Mouse (Mus musculus) MEL (cell line): ENCODE results near the gene Pecam1. TPM values are rescaled to one million over a fixed set of nuclear protein-coding genes. Genes with fewer than 3 reads are reported as not detected.
A peak's percentile ranks its signal among the peaks of the same experiment; 100 is the strongest.

ENCODE experiments used
- DNase-seq: peaks from one replicate; pipeline ENCODE4 v3.0.0; 2011; ENCODE audit warnings: low read depth, low spot score
- H3K27ac ChIP-seq: 2 replicates; pipeline ENCODE4 v1.5.1; 2012; ENCODE audit warnings: low read depth, mild to moderate bottlenecking, control low read depth, low read length, moderate library complexity; ENCODE audit not compliant: control insufficient read depth
- H3K27me3 ChIP-seq, 2 experiments: fragments of 150-350 bp in 1 of 2; sonication (generic) in 1 of 2; 2 replicates each; pipeline ENCODE4 v1.6.1; 2012; ENCODE audit warnings: low read length in 2 of 2, mild to moderate bottlenecking in 2 of 2, improper control_type of control experiment in 1 of 2, moderate library complexity in 1 of 2; ENCODE audit not compliant: insufficient read depth in 2 of 2, control insufficient read depth in 1 of 2
- H3K36me3 ChIP-seq, 2 experiments: 2 replicates each; pipeline ENCODE4 v1.6.1; 2012 to 2014; ENCODE audit warnings: low read length in 2 of 2, improper control_type of control experiment in 1 of 2, inconsistent platforms in 1 of 2, mild to moderate bottlenecking in 1 of 2; ENCODE audit not compliant: insufficient read depth in 2 of 2, control insufficient read depth in 1 of 2
- H3K4me1 ChIP-seq, 2 experiments: fragments of 150-350 bp in 1 of 2; sonication (generic) in 1 of 2; 2 replicates each; pipeline ENCODE4 v1.6.1; 2012; ENCODE audit warnings: low read length in 2 of 2, improper control_type of control experiment in 1 of 2, mild to moderate bottlenecking in 1 of 2; ENCODE audit not compliant: insufficient read depth in 2 of 2, control insufficient read depth in 1 of 2
- H3K4me3 ChIP-seq, 2 experiments: fragments of 150-350 bp in 1 of 2; sonication (generic) in 1 of 2; 2 replicates each; pipeline ENCODE4 v1.5.1; 2012; ENCODE audit warnings: low read depth in 2 of 2, low read length in 2 of 2, mild to moderate bottlenecking in 2 of 2, moderate library complexity in 2 of 2, control low read depth in 1 of 2, improper control_type of control experiment in 1 of 2; ENCODE audit not compliant: control insufficient read depth in 1 of 2, insufficient read depth in 1 of 2
- H3K79me2 ChIP-seq: 2 replicates; pipeline ENCODE4 v1.6.1; 2012; ENCODE audit warnings: mild to moderate bottlenecking, low read length, moderate library complexity; ENCODE audit not compliant: control insufficient read depth, poor library complexity, insufficient read depth
- H3K9ac ChIP-seq: 2 replicates; pipeline ENCODE4 v1.6.1; 2012; ENCODE audit warnings: low read depth, mild to moderate bottlenecking, control low read depth, low read length, moderate library complexity; ENCODE audit not compliant: control insufficient read depth, poor library complexity, severe bottlenecking
- H3K9me3 ChIP-seq: fragments of 150-350 bp; sonication (generic); replicated peaks from 2 replicates; pipeline ENCODE4 v1.6.1; 2012; ENCODE audit warnings: mild to moderate bottlenecking, low read length, improper control_type of control experiment, moderate library complexity; ENCODE audit not compliant: insufficient read depth
- BHLHE40 ChIP-seq: IDR thresholded peaks from 2 replicates; pipeline ENCODE4 v1.6.1; 2012; ENCODE audit warnings: low read depth, mild to moderate bottlenecking, inconsistent platforms, low read length, improper control_type of control experiment, borderline replicate concordance
- CHD1 ChIP-seq: IDR thresholded peaks from 2 replicates; pipeline ENCODE4 v1.6.1; 2012; ENCODE audit warnings: low read depth, mild to moderate bottlenecking, inconsistent platforms, low read length, improper control_type of control experiment
- CHD2 ChIP-seq: IDR thresholded peaks from 2 replicates; pipeline ENCODE4 v1.6.1; 2011; ENCODE audit warnings: low read length, improper control_type of control experiment
- E2F4 ChIP-seq: IDR thresholded peaks from 2 replicates; pipeline ENCODE4 v1.6.1; 2011; ENCODE audit warnings: low read depth, low read length, improper control_type of control experiment, borderline replicate concordance
- ELF1 ChIP-seq: IDR thresholded peaks from 2 replicates; pipeline ENCODE4 v1.6.1; 2014; ENCODE audit warnings: low read depth, mild to moderate bottlenecking, inconsistent platforms, low read length, improper control_type of control experiment, moderate library complexity
- EP300 ChIP-seq, 2 experiments: IDR thresholded peaks; 2 replicates each; pipeline ENCODE4 v1.6.1; 2011; ENCODE audit warnings: improper control_type of control experiment in 2 of 2, low read length in 2 of 2, low read depth in 1 of 2, mild to moderate bottlenecking in 1 of 2
- ETS1 ChIP-seq: IDR thresholded peaks from 2 replicates; pipeline ENCODE4 v1.6.1; 2012; ENCODE audit warnings: low read depth, mild to moderate bottlenecking, inconsistent platforms, low read length, improper control_type of control experiment, moderate library complexity
- GABPA ChIP-seq: IDR thresholded peaks from 2 replicates; pipeline ENCODE4 v1.6.1; 2012; ENCODE audit warnings: low read depth, mild to moderate bottlenecking, inconsistent platforms, low read length, improper control_type of control experiment, moderate library complexity
- GATA1 ChIP-seq: IDR thresholded peaks from 2 replicates; pipeline ENCODE4 v1.6.1; 2011; ENCODE audit warnings: low read depth, low read length, improper control_type of control experiment
- HCFC1 ChIP-seq: IDR thresholded peaks from 2 replicates; pipeline ENCODE4 v1.6.1; 2012; ENCODE audit warnings: low read depth, mild to moderate bottlenecking, inconsistent platforms, low read length, improper control_type of control experiment, moderate library complexity
- JUND ChIP-seq: IDR thresholded peaks from 2 replicates; pipeline ENCODE4 v1.6.1; 2011; ENCODE audit warnings: low read depth, mild to moderate bottlenecking, improper control_type of control experiment, low read length
- MAX ChIP-seq: IDR thresholded peaks from 2 replicates; pipeline ENCODE4 v1.6.1; 2011; ENCODE audit warnings: low read length, improper control_type of control experiment
- MAZ ChIP-seq: IDR thresholded peaks from 2 replicates; pipeline ENCODE4 v1.6.1; 2012; ENCODE audit warnings: low read depth, mild to moderate bottlenecking, inconsistent platforms, low read length, improper control_type of control experiment
- MEF2A ChIP-seq: IDR thresholded peaks from 2 replicates; pipeline ENCODE4 v1.6.1; 2014; ENCODE audit warnings: low read depth, mild to moderate bottlenecking, inconsistent platforms, low read length, improper control_type of control experiment; ENCODE audit not compliant: poor library complexity, insufficient replicate concordance, severe bottlenecking; ENCODE audit errors: extremely low read depth
- MXI1 ChIP-seq: IDR thresholded peaks from 2 replicates; pipeline ENCODE4 v1.6.1; 2011; ENCODE audit warnings: mild to moderate bottlenecking, low read depth, low read length, improper control_type of control experiment
- MYC ChIP-seq: IDR thresholded peaks from 2 replicates; pipeline ENCODE4 v1.6.1; 2011; ENCODE audit warnings: low read depth, mild to moderate bottlenecking, low read length, improper control_type of control experiment, moderate library complexity
- NELFE ChIP-seq: IDR thresholded peaks from 2 replicates; pipeline ENCODE4 v1.6.1; 2011; ENCODE audit warnings: low read depth, low read length, improper control_type of control experiment
- POLR2AphosphoS2 ChIP-seq: IDR thresholded peaks from 2 replicates; pipeline ENCODE4 v1.6.1; 2011; ENCODE audit warnings: low read length, improper control_type of control experiment
- POLR2AphosphoS5 ChIP-seq: IDR thresholded peaks from 2 replicates; pipeline ENCODE4 v1.6.1; 2012; ENCODE audit warnings: low read depth, borderline replicate concordance, mild to moderate bottlenecking, inconsistent platforms, low read length, moderate library complexity, mixed read lengths
- RCOR1 ChIP-seq: IDR thresholded peaks from 2 replicates; pipeline ENCODE4 v1.6.1; 2012; ENCODE audit warnings: low read depth, mild to moderate bottlenecking, inconsistent platforms, low read length, improper control_type of control experiment
- SIN3A ChIP-seq: IDR thresholded peaks from 2 replicates; pipeline ENCODE4 v1.6.1; 2012; ENCODE audit warnings: low read length, improper control_type of control experiment, inconsistent platforms
- SMC3 ChIP-seq: IDR thresholded peaks from 2 replicates; pipeline ENCODE4 v1.6.1; 2011; ENCODE audit warnings: low read depth, low read length, improper control_type of control experiment
- TAL1 ChIP-seq: IDR thresholded peaks from 2 replicates; pipeline ENCODE4 v1.6.1; 2012; ENCODE audit warnings: mild to moderate bottlenecking, inconsistent platforms, low read length, moderate library complexity, mixed read lengths
- TBP ChIP-seq: IDR thresholded peaks from 2 replicates; pipeline ENCODE4 v1.8.0; 2011; ENCODE audit warnings: low read depth, low read length, improper control_type of control experiment
- TCF12 ChIP-seq: IDR thresholded peaks from 2 replicates; pipeline ENCODE4 v1.6.1; 2014; ENCODE audit warnings: low read depth, mild to moderate bottlenecking, inconsistent platforms, low read length, improper control_type of control experiment, moderate library complexity
- USF1 ChIP-seq: IDR thresholded peaks from 2 replicates; pipeline ENCODE4 v1.6.1; 2014; ENCODE audit warnings: low read depth, mild to moderate bottlenecking, inconsistent platforms, low read length, improper control_type of control experiment, moderate library complexity
- ZC3H11A ChIP-seq: IDR thresholded peaks from 2 replicates; pipeline ENCODE4 v1.6.1; 2012; ENCODE audit warnings: low read depth, mild to moderate bottlenecking, inconsistent platforms, low read length, improper control_type of control experiment
- ZKSCAN1 ChIP-seq: IDR thresholded peaks from 2 replicates; pipeline ENCODE4 v1.6.1; 2012; ENCODE audit warnings: low read depth, mild to moderate bottlenecking, inconsistent platforms, low read length, improper control_type of control experiment, moderate library complexity
- ZNF384 ChIP-seq: IDR thresholded peaks from 2 replicates; pipeline ENCODE4 v1.6.1; 2012; ENCODE audit warnings: low read depth, mild to moderate bottlenecking, inconsistent platforms, low read length, improper control_type of control experiment
- polyA plus RNA-seq, 2 experiments: library from polyadenylated mRNA; stranded (reverse) in 1 of 2; unstranded in 1 of 2; fragments of >175 nt in 1 of 2; fragments of >200 nt in 1 of 2; gene quantifications; 2 replicates each; pipeline versions ENCODE4 v1.2.1 to v1.2.4; 2012; ENCODE audit warnings: low replicate concordance in 2 of 2, low read depth in 1 of 2; ENCODE audit not compliant: insufficient read length in 2 of 2, insufficient read depth in 1 of 2, missing spikeins in 1 of 2
- total RNA-seq: library from RNA; depleted of rRNA; stranded (reverse); fragments of 300-350 nt; gene quantifications from 2 replicates; pipeline ENCODE4 v1.2.3, GENCODE M21; 2012

The Pecam1 gene
- total and polyA plus RNA-seq, 3 experiments = 0.12 to 0.14 TPM; not detected in 1

DNA sequence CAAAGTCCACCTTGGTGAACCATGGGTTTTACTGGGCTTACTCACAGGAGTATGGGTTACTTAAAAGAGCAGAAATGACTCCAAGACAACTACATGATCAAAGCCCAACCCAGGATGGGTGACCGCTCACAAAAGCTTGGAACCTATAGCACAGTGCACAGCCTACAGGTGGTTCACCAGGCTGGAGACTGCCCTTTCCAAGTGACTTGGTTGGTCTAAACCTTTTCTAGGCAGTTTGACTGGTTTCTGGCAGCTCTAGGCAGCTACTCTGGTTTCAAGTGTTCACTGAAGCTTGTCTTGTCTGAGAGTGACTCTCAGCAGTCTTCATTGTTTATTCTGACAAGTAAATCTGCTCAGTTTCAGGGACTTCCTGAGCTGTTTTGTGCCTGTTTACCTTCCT is 20.8 kb downstream of the Pecam1 start:
- Histone ChIP-seq H3K4me3 (no peak overlapping the region), H3K36me3 (peaks cover 0 to 37% of the 10 kb centered on the region in 2 experiments; a peak in 2 of 4 replicates), H3K79me2 (no peaks in the 10 kb centered on the region), H3K27me3 (no peaks in the 10 kb centered on the region), H3K9ac (no peak overlapping the region)
- DNase-seq = no peak
- TF ChIP-seq POLR2AphosphoS5 (no peak), ZKSCAN1 (no peak), RCOR1 (no peak), CHD2 (no peak), MEF2A (no peak), SMC3 (no peak), GABPA (no peak), USF1 (no peak), TBP (no peak), CHD1 (no peak), EP300 (IDR thresholded peaks at IDR 0.05; ENCODE audit: low read depth in 1 of 2, low read length in 2 of 2) (no peak)
- TF ChIP-seq, all 39 proteins: peak for 0
- peaks cover 25 to 43% of the 10 kb centered on the region in 2 experiments for H3K4me1 ChIP-seq
- H3K9me3 ChIP-seq = no peaks in the 10 kb centered on the region
- H3K27ac ChIP-seq = no peak overlapping the region

DNA sequence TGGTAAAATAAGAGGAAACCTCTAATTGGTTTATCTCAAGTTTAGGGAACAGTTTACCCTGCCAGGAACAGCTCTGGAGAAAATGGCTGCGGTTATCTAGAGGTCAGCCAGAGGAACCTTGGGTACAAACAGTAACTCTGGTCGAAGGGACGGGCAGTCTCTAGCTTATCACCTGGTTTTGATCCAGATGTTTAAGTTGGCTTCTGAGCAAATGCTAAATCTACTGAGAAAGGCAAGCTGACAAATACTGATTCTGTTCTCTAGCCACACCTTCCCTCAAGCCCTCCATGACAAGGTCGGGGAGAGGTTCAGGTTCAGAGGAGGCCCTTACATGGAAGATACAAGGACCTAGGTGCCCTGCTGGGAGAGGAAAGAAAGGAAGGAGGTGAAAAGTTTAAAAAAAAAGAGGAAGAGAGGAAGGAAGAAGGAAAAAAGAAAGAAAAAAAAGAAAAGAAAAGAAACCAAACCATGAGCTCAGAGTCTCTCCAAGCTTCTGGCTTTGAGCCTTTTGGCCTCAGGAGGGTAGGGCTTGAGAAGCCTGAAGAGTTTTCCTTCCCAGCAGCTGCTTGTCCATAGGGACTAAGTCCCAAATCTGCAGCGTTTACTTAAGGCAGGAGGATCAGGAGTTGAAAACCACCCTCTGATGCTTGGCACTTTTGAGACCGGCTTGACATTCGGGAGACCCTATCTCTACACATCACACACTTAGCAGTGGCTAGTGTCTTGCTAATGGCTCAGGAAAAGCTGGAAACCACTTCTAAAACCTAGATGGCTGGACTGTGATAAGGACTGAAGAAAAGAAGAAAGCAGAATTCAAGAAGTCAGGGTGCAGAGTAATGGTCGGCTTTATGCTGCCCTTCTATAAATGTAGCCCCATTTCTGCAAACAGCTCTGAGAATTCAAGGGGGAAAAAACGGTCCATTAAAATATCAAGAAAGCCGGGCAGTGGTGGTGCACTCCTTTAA is 21.7 kb downstream of the Pecam1 start:
- Histone ChIP-seq H3K36me3 (peaks cover 0 to 47% of the 10 kb centered on the region in 2 experiments; a peak in 2 of 4 replicates), H3K27me3 (no peaks in the 10 kb centered on the region), H3K79me2 (no peaks in the 10 kb centered on the region), H3K27ac (peak overlapping the region; percentile 21; the same call in 1 of the 2 replicates), H3K9me3 (no peaks in the 10 kb centered on the region), H3K4me3 (peak overlapping the region; percentile 16 to 26; a peak in 3 of 4 replicates), H3K4me1 (peaks cover 33 to 53% of the 10 kb centered on the region in 2 experiments), H3K9ac (peak overlapping the region; percentile 7; the same call in 1 of the 2 replicates)
- TF ChIP-seq BHLHE40 (no peak), POLR2AphosphoS2 (no peak), JUND (no peak), E2F4 (no peak), MYC (no peak), ZNF384 (0 out of 2 replicates have a peak, but pooled peaks have one; percentile 5), GATA1 (peak; percentile 71), MXI1 (no peak), ETS1 (peak; percentile 71), TAL1 (peak; percentile 50), SIN3A (peak; percentile 49), EP300 (IDR thresholded peaks at IDR 0.05; ENCODE audit: low read depth in 1 of 2, low read length in 2 of 2) (peak; percentile 71 to 74; a peak in 3 of 4 replicates), MEF2A (no peak), MAZ (0 out of 2 replicates have a peak, but pooled peaks have one; percentile 10), TBP (0 out of 2 replicates have a peak, but pooled peaks have one; percentile 27), ELF1 (no peak), ZC3H11A (no peak), TCF12 (peak; percentile 58), RCOR1 (peak; percentile 29; the same call in 1 of the 2 replicates), MAX (no peak), HCFC1 (peak; percentile 47; the same call in 1 of the 2 replicates), NELFE (peak; percentile 17; the same call in 1 of the 2 replicates)
- peak; percentile 53 for DNase-seq
